Mouse (Mus musculus) limb, embryonic 13.5 days (tissue): ENCODE measurements around the gene Nfe2. TPM values are rescaled to one million over a fixed set of nuclear protein-coding genes. Genes with fewer than 3 reads are reported as not detected.
"Not testable (repeated sequence)": the region's sequence is repeated elsewhere in the genome, so short reads cannot be mapped to it uniquely, and the experiment has no call there.

Source experiments
- ATAC-seq: fragments of 200-750 bp; cut with Nextera tagmentation; 2 replicates; pipeline ENCODE4 v1.8.0; 2017; ENCODE audit warnings: low read depth, moderate number of reproducible peaks, moderate TSS enrichment; ENCODE audit not compliant: low FRiP score
- H3K27ac ChIP-seq: fragments of 300-500 bp; sonication (generic); 2 replicates; pipeline ENCODE4 v1.5.1; 2015; ENCODE audit warnings: inconsistent platforms, mild to moderate bottlenecking, moderate library complexity
- H3K27me3 ChIP-seq: fragments of 300-500 bp; sonication (generic); 2 replicates; pipeline ENCODE4 v1.6.1; 2015; ENCODE audit warnings: mild to moderate bottlenecking, inconsistent platforms
- H3K36me3 ChIP-seq: fragments of 300-500 bp; sonication (generic); 2 replicates; pipeline ENCODE4 v1.6.1; 2015; ENCODE audit warnings: inconsistent platforms, mild to moderate bottlenecking, moderate library complexity
- H3K4me1 ChIP-seq: fragments of 300-500 bp; sonication (generic); 2 replicates; pipeline ENCODE4 v1.6.1; 2015; ENCODE audit warnings: inconsistent platforms
- H3K4me2 ChIP-seq: fragments of 300-500 bp; sonication (generic); replicated peaks from 2 replicates; pipeline ENCODE4 v1.6.1; 2015; ENCODE audit warnings: inconsistent platforms, mild to moderate bottlenecking, moderate library complexity
- H3K4me3 ChIP-seq: fragments of 300-500 bp; sonication (generic); 2 replicates; pipeline ENCODE4 v1.5.1; 2015; ENCODE audit warnings: moderate library complexity, mild to moderate bottlenecking, inconsistent platforms
- H3K9ac ChIP-seq: fragments of 300-500 bp; sonication (generic); 2 replicates; pipeline ENCODE4 v1.6.1; 2015; ENCODE audit warnings: mild to moderate bottlenecking, inconsistent platforms
- H3K9me3 ChIP-seq: fragments of 300-500 bp; sonication (generic); 2 replicates; pipeline ENCODE4 v1.6.1; 2016; ENCODE audit warnings: inconsistent platforms
- WGBS: fragments of 180-500 bp; shearing (Covaris S2); methylation state at CpG from one replicate; pipeline ENCODE4 v1.1.7; 2015; 5-methylcytosine and 5-hydroxymethylcytosine counted together
- polyA plus RNA-seq: library from polyadenylated mRNA; unstranded; fragments of >200 nt; fragmentation: Nextera tagmentation; extraction: Ambion mirVana; gene quantifications from 2 replicates; pipeline ENCODE4 v1.2.1, GENCODE M21; 2015

The Nfe2 gene
- polyA plus RNA-seq, 1 experiment from 2014 or later: 2.8 TPM

GRCm38 (mm10) chr15:103247078-103247781, 11.0 kb downstream of the Nfe2 start:
- H3K9me3 ChIP-seq: no peaks in the 10 kb centered on the region
- H3K4me1 ChIP-seq: peaks cover 28% of the 10 kb centered on the region
- ATAC-seq: no peak
- 89% methylated on average over 9 of the region's 9 CpGs for WGBS
- no peak overlapping the region for H3K4me3 ChIP-seq
- H3K27me3 ChIP-seq: no peaks in the 10 kb centered on the region
- H3K36me3 ChIP-seq: peaks cover 63% of the 10 kb centered on the region
- no peak overlapping the region for H3K4me2 ChIP-seq
- H3K27ac ChIP-seq: no peak overlapping the region
- no peak overlapping the region for H3K9ac ChIP-seq

GRCm38 (mm10) chr15:103245616-103246015, 12.6 kb downstream of the Nfe2 start:
- Histone ChIP-seq H3K27me3 (no peaks in the 10 kb centered on the region), H3K4me1 (peaks cover 36% of the 10 kb centered on the region), H3K9ac (no peak overlapping the region), H3K4me3 (no peak overlapping the region), H3K27ac (no peak overlapping the region), H3K9me3 (no peaks in the 10 kb centered on the region), H3K4me2 (0 out of 2 replicates have a peak overlapping the region, but pooled peaks have one; percentile 19), H3K36me3 (peaks cover 75% of the 10 kb centered on the region)
- 81% methylated on average over 6 of the region's 6 CpGs for WGBS
- ATAC-seq: no peak

GRCm38 (mm10) chr15:103242885-103243284, 15.3 kb downstream of the Nfe2 start:
- peak overlapping the region; percentile 72 for H3K4me3 ChIP-seq
- peak overlapping the region; percentile 15; the same call in 1 of the 2 replicates for H3K27ac ChIP-seq
- peaks cover 45% of the 10 kb centered on the region for H3K4me1 ChIP-seq
- H3K27me3 ChIP-seq: no peaks in the 10 kb centered on the region
- H3K4me2 ChIP-seq: peak overlapping the region; percentile 85
- no peak for ATAC-seq
- H3K36me3 ChIP-seq: peaks cover 59% of the 10 kb centered on the region
- WGBS: 66% methylated on average over 8 of the region's 8 CpGs
- H3K9me3 ChIP-seq: no peaks in the 10 kb centered on the region
- H3K9ac ChIP-seq: peak overlapping the region; percentile 87

GRCm38 (mm10) chr15:103241071-103242018, 16.9 kb downstream of the Nfe2 start:
- 9% methylated on average over 12 of the region's 12 CpGs for WGBS
- Histone ChIP-seq H3K36me3 (peaks cover 45% of the 10 kb centered on the region), H3K4me1 (peaks cover 53% of the 10 kb centered on the region), H3K27ac (peak overlapping the region; percentile 95), H3K4me3 (peak overlapping the region; percentile 72), H3K9ac (peak overlapping the region; percentile 87), H3K4me2 (peak overlapping the region; percentile 85)
- H3K27me3 ChIP-seq, H3K9me3 ChIP-seq, ATAC-seq: not testable (repeated sequence)

GRCm38 (mm10) chr15:103240160-103241028, 17.8 kb downstream of the Nfe2 start, which contains the start of gene Hnrnpa1:
Hnrnpa1 (plus strand) TSS chr15:103240432.
- peak within 1 kb of the TSS; percentile 95 for H3K27ac ChIP-seq
- H3K9me3 ChIP-seq: no peaks in the 10 kb centered on the region
- H3K4me3 ChIP-seq: peak within 1 kb of the TSS; percentile 72
- peaks cover 46% of the 10 kb centered on the region for H3K36me3 ChIP-seq
- H3K4me1 ChIP-seq: peaks cover 48% of the 10 kb centered on the region
- peak; percentile 92 for ATAC-seq
- peak within 1 kb of the TSS; percentile 87 for H3K9ac ChIP-seq
- H3K4me2 ChIP-seq: peak within 1 kb of the TSS; percentile 85
- no peaks in the 10 kb centered on the region for H3K27me3 ChIP-seq
- WGBS: under 1% methylated on average over 47 of the region's 47 CpGs

GRCm38 (mm10) chr15:103239685-103240159, 18.5 kb downstream of the Nfe2 start, which contains the start of gene Cbx5:
Cbx5 (minus strand) TSS chr15:103239816.
- H3K9ac ChIP-seq: peak within 1 kb of the TSS; percentile 87
- H3K27ac ChIP-seq: peak within 1 kb of the TSS; percentile 95
- peak within 1 kb of the TSS; percentile 72 for H3K4me3 ChIP-seq
- peaks cover 47% of the 10 kb centered on the region for H3K36me3 ChIP-seq
- peak within 1 kb of the TSS; percentile 85 for H3K4me2 ChIP-seq
- ATAC-seq: peak; percentile 94
- H3K4me1 ChIP-seq: peaks cover 43% of the 10 kb centered on the region
- under 1% methylated on average over 39 of the region's 39 CpGs for WGBS
- peaks cover 3% of the 10 kb centered on the region; the same call in 1 of the 2 replicates for H3K9me3 ChIP-seq
- H3K27me3 ChIP-seq: no peaks in the 10 kb centered on the region

- ATAC-seq: peak; percentile 92
- Histone ChIP-seq H3K36me3 (peaks cover 51% of the 10 kb centered on the region), H3K9ac (peak overlapping the region; percentile 63), H3K27ac (peak overlapping the region; percentile 95), H3K9me3 (peaks cover 3% of the 10 kb centered on the region; the same call in 1 of the 2 replicates), H3K4me2 (peak overlapping the region; percentile 62), H3K4me1 (peaks cover 43% of the 10 kb centered on the region), H3K27me3 (no peaks in the 10 kb centered on the region), H3K4me3 (peak overlapping the region; percentile 72)
- under 1% methylated on average over 26 of the region's 26 CpGs for WGBS
Measured at GRCm38 (mm10) chr15:103239130-103239684, 19.0 kb downstream of the Nfe2 start.

DNA sequence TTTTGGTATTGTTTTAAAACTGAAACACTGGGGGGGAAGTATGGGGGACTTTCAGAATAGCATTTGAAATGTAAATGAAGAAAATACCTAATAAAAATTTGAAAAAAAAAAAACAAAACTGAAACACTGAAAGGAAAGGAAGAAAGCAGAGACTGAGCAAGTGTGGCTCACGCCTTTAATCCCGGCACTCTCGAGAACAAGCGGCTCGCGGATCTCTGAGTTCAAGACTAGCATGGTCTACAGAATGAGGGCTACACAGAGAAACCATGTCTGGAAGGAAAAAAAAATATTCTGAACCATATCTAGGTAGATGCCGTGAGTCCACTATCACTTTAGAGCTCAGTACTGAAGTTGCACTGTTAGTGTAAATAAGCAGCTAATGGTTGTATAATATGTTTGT, 20.9 kb downstream of the Nfe2 start:
- Histone ChIP-seq H3K9ac (0 out of 2 replicates have a peak overlapping the region, but pooled peaks have one; percentile 14), H3K4me3 (0 out of 2 replicates have a peak overlapping the region, but pooled peaks have one; percentile 3), H3K27ac (no peak overlapping the region), H3K4me2 (no peak overlapping the region), H3K36me3 (peaks cover 33% of the 10 kb centered on the region), H3K27me3 (no peaks in the 10 kb centered on the region), H3K9me3 (peaks cover 3% of the 10 kb centered on the region; the same call in 1 of the 2 replicates), H3K4me1 (peaks cover 31% of the 10 kb centered on the region)
- no peak for ATAC-seq
- WGBS: 94% methylated on average over 7 of the region's 7 CpGs

DNA sequence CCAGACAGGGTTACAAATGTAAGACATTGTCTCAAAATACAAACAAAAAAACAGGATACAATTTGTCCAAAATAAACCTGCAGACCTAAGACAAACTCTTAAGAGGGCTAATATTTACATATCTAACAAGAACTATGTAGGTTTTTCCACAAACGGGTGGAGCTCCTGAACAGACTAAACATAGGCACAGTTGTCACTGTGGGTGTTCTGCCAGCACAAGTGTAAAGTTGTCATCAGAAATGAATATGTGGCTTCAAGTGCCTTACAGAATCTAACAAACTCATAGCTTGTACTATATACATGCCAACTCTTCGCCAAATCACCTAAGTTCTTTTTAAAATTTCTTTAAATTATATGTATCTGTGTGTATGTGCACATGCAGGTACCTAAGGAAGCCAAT, 25.1 kb downstream of the Nfe2 start:
- no peak overlapping the region for H3K27ac ChIP-seq
- H3K4me2 ChIP-seq: no peak overlapping the region
- peaks cover 3% of the 10 kb centered on the region; the same call in 1 of the 2 replicates for H3K9me3 ChIP-seq
- peaks cover 25% of the 10 kb centered on the region for H3K4me1 ChIP-seq
- H3K4me3 ChIP-seq: no peak overlapping the region
- WGBS: 89% methylated on average over 2 of the region's 2 CpGs
- no peak for ATAC-seq
- peaks cover 21% of the 10 kb centered on the region for H3K36me3 ChIP-seq
- H3K27me3 ChIP-seq: no peaks in the 10 kb centered on the region
- no peak overlapping the region for H3K9ac ChIP-seq

DNA sequence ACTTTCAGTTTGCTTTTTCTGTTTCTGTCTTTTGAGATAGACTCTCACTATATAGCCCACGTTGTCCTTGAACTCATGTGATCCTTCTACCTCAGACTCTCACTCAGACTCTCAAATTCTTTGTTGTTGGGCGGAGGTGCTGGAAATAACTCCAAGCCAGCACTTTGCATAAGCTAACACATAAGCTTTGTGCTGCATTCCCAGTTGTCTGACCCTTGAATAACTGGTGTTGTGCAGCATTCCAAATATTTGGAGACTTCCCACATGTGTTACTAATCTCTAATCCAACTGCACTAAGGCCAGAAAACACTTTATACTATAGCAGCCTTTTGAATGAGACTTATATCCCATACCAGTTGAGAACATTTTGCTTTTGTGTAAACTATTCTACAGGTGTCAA, 29.3 kb downstream of the Nfe2 start:
- Histone ChIP-seq H3K9ac (no peak overlapping the region), H3K4me3 (no peak overlapping the region), H3K4me1 (peaks cover 18% of the 10 kb centered on the region), H3K4me2 (no peak overlapping the region), H3K9me3 (no peaks in the 10 kb centered on the region), H3K36me3 (no peaks in the 10 kb centered on the region), H3K27me3 (no peaks in the 10 kb centered on the region), H3K27ac (no peak overlapping the region; the same call in 1 of the 2 replicates)
- WGBS: 73% methylated on average over 2 of the region's 2 CpGs
- ATAC-seq: 0 out of 2 replicates have a peak, but pooled peaks have one; percentile 40

- WGBS: 83% methylated on average over 2 of the region's 2 CpGs
Measured at GRCm38 (mm10) chr15:103227572-103227971, 30.6 kb downstream of the Nfe2 start.

More at GRCm38 (mm10) chr15:103227572-103227971, 30.6 kb downstream of the Nfe2 start:
- Histone ChIP-seq H3K27ac (no peak overlapping the region), H3K9ac (no peak overlapping the region), H3K9me3 (no peaks in the 10 kb centered on the region), H3K4me3 (no peak overlapping the region), H3K27me3 (no peaks in the 10 kb centered on the region), H3K4me1 (peaks cover 18% of the 10 kb centered on the region), H3K36me3 (0 out of 2 replicates have a peak, but pooled peaks cover 2% of the 10 kb centered on the region), H3K4me2 (no peak overlapping the region)
- ATAC-seq: no peak
